Mouse (Mus musculus) heart, postnatal 0 days (tissue): ENCODE measurements around the gene Ankrd9. TPM values are rescaled to one million over a fixed set of nuclear protein-coding genes. Genes with fewer than 3 reads are reported as not detected.

ENCODE experiments used
- ATAC-seq: fragments of 200-750 bp; cut with Nextera tagmentation; 2 replicates; pipeline ENCODE4 v1.8.0; 2017; ENCODE audit warnings: low read depth, moderate number of reproducible peaks, moderate library complexity; ENCODE audit not compliant: insufficient read depth
- DNase-seq: peaks from one replicate; pipeline ENCODE4 v3.0.0-alpha.2; 2016; ENCODE audit warnings: low spot score
- H3K27ac ChIP-seq: fragments of 300-500 bp; sonication (generic); 2 replicates; pipeline ENCODE4 v1.5.1; 2014; ENCODE audit warnings: low read depth, mild to moderate bottlenecking
- H3K27me3 ChIP-seq: fragments of 300-500 bp; sonication (generic); 2 replicates; pipeline ENCODE4 v1.6.1; 2014; ENCODE audit warnings: low read length, mixed read lengths; ENCODE audit not compliant: control insufficient read depth, insufficient read depth
- H3K36me3 ChIP-seq: fragments of 300-500 bp; sonication (generic); replicated peaks from 2 replicates; pipeline ENCODE4 v1.6.1; 2014; ENCODE audit warnings: low read length, mixed read lengths; ENCODE audit not compliant: control insufficient read depth, insufficient read depth
- H3K4me1 ChIP-seq: fragments of 300-500 bp; sonication (generic); 2 replicates; pipeline ENCODE4 v1.6.1; 2014; ENCODE audit warnings: antibody characterized with exemption; ENCODE audit not compliant: control insufficient read depth, insufficient read depth
- H3K4me2 ChIP-seq: fragments of 300-500 bp; sonication (generic); 2 replicates; pipeline ENCODE4 v1.6.1; 2014; ENCODE audit warnings: low read depth, mild to moderate bottlenecking, low read length, moderate library complexity
- H3K4me3 ChIP-seq: fragments of 300-500 bp; sonication (generic); 2 replicates; pipeline ENCODE4 v1.5.1; 2014; ENCODE audit warnings: low read depth, low read length
- H3K9ac ChIP-seq: fragments of 300-500 bp; sonication (generic); replicated peaks from 2 replicates; pipeline ENCODE4 v1.6.1; 2014; ENCODE audit warnings: low read depth, low read length, mixed read lengths
- H3K9me3 ChIP-seq: fragments of 300-500 bp; sonication (generic); replicated peaks from 2 replicates; pipeline ENCODE4 v1.6.1; 2016; ENCODE audit warnings: low read length; ENCODE audit not compliant: control insufficient read depth
- CTCF ChIP-seq: IDR thresholded peaks from 2 replicates; pipeline ENCODE4 v1.5.1; 2016; ENCODE audit warnings: antibody characterized with exemption, control low read depth, low read depth
- EP300 ChIP-seq: IDR thresholded peaks from 2 replicates; pipeline ENCODE4 v1.6.1; 2016; ENCODE audit warnings: antibody characterized with exemption, low read depth
- WGBS: fragments of 180-500 bp; shearing (Covaris S2); extraction: QIAGEN DNeasy Blood & Tissue Kit; methylation state at CpG from one replicate; pipeline ENCODE4 v1.1.7; 2014; 5-methylcytosine and 5-hydroxymethylcytosine counted together
- polyA plus RNA-seq: library from polyadenylated mRNA; unstranded; fragments of >200 nt; fragmentation: Nextera tagmentation; extraction: Ambion mirVana; gene quantifications from 2 replicates; pipeline ENCODE4 v1.2.1, GENCODE M21; 2015
- total RNA-seq: library from RNA; depleted of rRNA; stranded (reverse); fragments of >200 nt; gene quantifications from 2 replicates; pipeline ENCODE4 v1.2.3, GENCODE M21; 2014; ENCODE audit warnings: low replicate concordance; rRNA removed

Ankrd9 gene
- total RNA-seq (26.3 and 34.6 TPM in 2 replicates), polyA plus RNA-seq (31.9 and 39.1 TPM in 2 replicates)

DNA sequence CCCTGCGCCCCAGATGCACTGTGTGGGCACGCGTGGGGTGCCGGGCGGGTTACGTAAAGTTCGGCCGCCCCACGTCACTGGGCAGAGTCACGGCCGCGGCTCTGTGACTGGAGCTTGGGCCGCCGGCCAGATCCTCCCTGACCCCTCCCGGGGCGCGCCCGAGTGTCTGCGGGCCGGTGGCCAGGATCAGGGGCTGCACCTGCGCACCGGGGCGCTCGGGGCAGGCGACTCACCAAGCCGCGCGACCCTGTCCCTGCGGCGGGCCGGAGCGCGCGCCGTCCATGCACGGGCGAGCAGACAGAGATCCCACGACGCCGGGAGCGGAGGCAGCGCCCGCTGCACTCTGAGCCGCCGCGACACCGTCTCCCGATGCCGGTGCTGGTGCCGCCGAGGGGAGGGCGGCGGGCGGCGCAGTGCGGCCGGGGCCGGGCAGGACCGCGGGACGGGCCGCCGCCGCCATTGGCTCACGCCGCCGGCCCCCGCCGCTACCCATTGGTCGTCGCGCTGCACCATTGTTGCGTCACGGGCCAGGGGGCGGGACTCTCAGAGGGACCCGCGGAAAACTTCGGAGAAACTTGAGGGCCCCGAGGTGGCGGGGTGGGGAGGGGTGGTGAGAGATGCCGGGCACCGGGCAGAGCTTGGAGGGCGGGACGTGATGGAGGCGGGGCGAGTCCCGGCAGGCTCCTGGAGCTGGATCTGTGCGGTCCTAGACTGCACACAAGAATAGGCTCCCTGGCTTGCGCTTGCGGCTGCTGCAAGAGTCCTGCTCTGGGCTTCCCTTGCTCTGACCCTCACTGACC lies at the start of gene Ankrd9:
TSS of gene Ankrd9 (minus strand) at position 434 of the 800 bp plus-strand sequence.
- Histone ChIP-seq H3K9me3 (no peaks in the 10 kb centered on the region), H3K4me2 (peak within 1 kb of the TSS; percentile 74), H3K9ac (peak within 1 kb of the TSS; percentile 46), H3K4me3 (peak within 1 kb of the TSS; percentile 62), H3K27me3 (no peaks in the 10 kb centered on the region), H3K36me3 (peaks cover 17% of the 10 kb centered on the region), H3K27ac (peak within 1 kb of the TSS; percentile 90), H3K4me1 (peaks cover 15% of the 10 kb centered on the region; the same call in 1 of the 2 replicates)
- DNase-seq, result peak; percentile 92
- peak; percentile 90 for ATAC-seq
- under 1% methylated on average over 78 of the region's 90 CpGs for WGBS
- TF ChIP-seq EP300 (0 out of 2 replicates have a peak, but pooled peaks have one; percentile 10), CTCF (no peak)

GRCm38 (mm10) chr12:111021577-111021976 lies 42.7 kb upstream of the Ankrd9 start:
- 53% methylated on average over 3 of the region's 3 CpGs for WGBS
- DNase-seq (no peak), ATAC-seq (no peak)
- Histone ChIP-seq H3K4me3 (no peak overlapping the region), H3K4me2 (no peak overlapping the region), H3K36me3 (no peaks in the 10 kb centered on the region), H3K9ac (no peak overlapping the region), H3K27me3 (no peaks in the 10 kb centered on the region), H3K27ac (no peak overlapping the region), H3K9me3 (no peaks in the 10 kb centered on the region), H3K4me1 (no peaks in the 10 kb centered on the region)
- TF ChIP-seq EP300 (no peak), CTCF (no peak)

- Histone ChIP-seq H3K4me2 (no peak overlapping the region), H3K27ac (no peak overlapping the region), H3K9me3 (no peaks in the 10 kb centered on the region), H3K4me3 (no peak overlapping the region), H3K27me3 (no peaks in the 10 kb centered on the region), H3K4me1 (no peaks in the 10 kb centered on the region), H3K36me3 (no peaks in the 10 kb centered on the region), H3K9ac (no peak overlapping the region)
- ATAC-seq (no peak), DNase-seq (no peak)
- TF ChIP-seq CTCF (no peak), EP300 (no peak)
- 55% methylated on average over 1 of the region's 1 CpGs for WGBS
These were observed 42.3 kb upstream of the Ankrd9 start for GRCm38 (mm10) chr12:111021138-111021537.

DNA sequence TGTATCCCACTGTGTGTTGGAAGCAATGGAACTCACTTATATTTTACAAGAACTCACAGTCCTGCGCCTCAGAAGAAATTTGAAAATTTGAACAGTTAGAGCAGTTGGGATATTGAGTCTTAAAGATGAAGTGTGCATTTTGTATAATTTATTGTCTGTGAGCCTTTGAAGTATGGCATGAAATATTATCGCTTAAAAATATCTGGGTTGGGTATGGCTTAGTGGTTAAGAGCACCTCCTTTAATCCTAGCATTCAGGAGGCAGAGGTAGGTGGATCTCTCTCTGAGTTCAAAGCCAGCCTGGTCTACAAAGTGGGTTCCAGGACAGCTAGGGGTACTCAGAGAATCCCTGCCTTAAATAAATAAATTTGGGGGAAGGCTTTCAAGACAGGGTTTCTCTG lies 40.2 kb upstream of the Ankrd9 start:
- Histone ChIP-seq H3K27ac (no peak overlapping the region), H3K9me3 (no peaks in the 10 kb centered on the region), H3K9ac (no peak overlapping the region), H3K4me1 (peaks cover 4% of the 10 kb centered on the region; the same call in 1 of the 2 replicates), H3K4me2 (no peak overlapping the region), H3K36me3 (no peaks in the 10 kb centered on the region), H3K4me3 (no peak overlapping the region), H3K27me3 (no peaks in the 10 kb centered on the region)
- no peak for DNase-seq
- WGBS, result 81% methylated on average over 2 of the region's 2 CpGs
- ATAC-seq, result no peak
- TF ChIP-seq EP300, result no peak
- no peak for TF ChIP-seq CTCF

GRCm38 (mm10) chr12:111018068-111018467 lies 39.2 kb upstream of the Ankrd9 start:
- 89% methylated on average over 11 of the region's 11 CpGs for WGBS
- no peaks in the 10 kb centered on the region for H3K27me3 ChIP-seq
- peaks cover 4% of the 10 kb centered on the region; the same call in 1 of the 2 replicates for H3K4me1 ChIP-seq
- no peaks in the 10 kb centered on the region for H3K9me3 ChIP-seq
- ATAC-seq (no peak), DNase-seq (no peak)
- H3K9ac ChIP-seq, result no peak overlapping the region
- no peaks in the 10 kb centered on the region for H3K36me3 ChIP-seq
- no peak overlapping the region for H3K4me3 ChIP-seq
- H3K4me2 ChIP-seq, result no peak overlapping the region
- no peak overlapping the region for H3K27ac ChIP-seq
- TF ChIP-seq CTCF, result no peak
- no peak for TF ChIP-seq EP300

DNA sequence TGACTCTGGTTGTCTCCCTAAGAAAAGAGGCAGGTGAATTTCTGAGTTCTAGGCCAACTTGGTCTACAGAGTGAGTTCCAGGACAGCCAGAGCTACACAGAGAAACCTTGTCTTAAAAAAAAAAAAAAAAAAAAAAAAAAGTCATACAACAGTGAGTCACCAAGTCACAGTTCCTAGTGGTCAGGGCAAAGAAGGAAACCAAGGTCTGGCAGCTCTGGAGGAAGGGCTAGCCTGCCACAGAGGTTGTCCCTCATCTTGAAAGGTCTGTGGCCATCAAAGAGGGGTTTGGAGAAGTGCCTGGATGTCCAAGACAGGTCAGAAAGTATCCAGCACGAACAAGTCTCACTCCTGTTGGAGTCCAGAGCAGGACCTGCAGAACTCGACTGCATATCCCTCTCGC lies 38.0 kb upstream of the Ankrd9 start:
- peaks cover 4% of the 10 kb centered on the region; the same call in 1 of the 2 replicates for H3K4me1 ChIP-seq
- H3K36me3 ChIP-seq, result no peaks in the 10 kb centered on the region
- H3K27ac ChIP-seq, result no peak overlapping the region
- H3K4me3 ChIP-seq, result no peak overlapping the region
- no peaks in the 10 kb centered on the region for H3K9me3 ChIP-seq
- TF ChIP-seq EP300 (no peak), CTCF (no peak)
- H3K9ac ChIP-seq, result no peak overlapping the region
- no peak for ATAC-seq
- H3K27me3 ChIP-seq, result no peaks in the 10 kb centered on the region
- H3K4me2 ChIP-seq, result no peak overlapping the region
- WGBS, result 82% methylated on average over 3 of the region's 3 CpGs
- DNase-seq, result no peak
